In genomic region chr3:32032381-32032780, GRCm38 (mm10) we compare ENCODE assay signal across 17 mouse cellular contexts.
DNase-seq lines count a peak whose midpoint lies in the region; ATAC-seq and TF ChIP-seq lines count a peak whose summit lies in the region.
"Had no signal": no experiment of that assay in that cellular context is flagged by ENCODE, and none has a peak within 500 bp of the region (broad histone marks: within the 10 kb centered on the region; RNA-seq: fewer than 3 reads in every experiment).

No protein-coding gene starts in this region.

- DNase-seq in cerebellum, adult 11-12 months: peak; percentile 20
- no peak for DNase-seq in cerebellum, postnatal 4 days (ENCODE audit: low spot score in 2 of 2)
- peak; percentile 29 for DNase-seq in left cerebral cortex, postnatal 4 days
- no peak for DNase-seq in left cerebral cortex, adult 9 months (ENCODE audit: low spot score in 2 of 2)
- peak; percentile 55 to 65 for DNase-seq in cerebellum, postnatal 10 days
- peak; percentile 33 for DNase-seq in hindbrain, postnatal 0 days (ENCODE audit: low spot score)
- DNase-seq in right cerebral cortex, postnatal 10 days (ENCODE audit: low spot score in 2 of 2): no peak
- DNase-seq in gastrocnemius, adult 8-10 months (ENCODE audit: low spot score in 2 of 2): no peak
- DNase-seq: kidney, adult 11 months; kidney, postnatal 10 days; right cerebral cortex, postnatal 14 days had no signal

- no peak overlapping the region for H3K9ac ChIP-seq in hindbrain, postnatal 0 days (replicated peaks; ENCODE audit: low read length)
- H3K9ac ChIP-seq: embryonic facial prominence, embryonic 12.5 days; heart, embryonic 13.5 days; limb, embryonic 12.5 days; liver, embryonic 14.5 days had no signal

- H3K36me3 ChIP-seq in hindbrain, postnatal 0 days (ENCODE audit: insufficient read depth, low read length): no peaks in the 10 kb centered on the region
- H3K36me3 ChIP-seq: embryonic facial prominence, embryonic 12.5 days; heart, embryonic 13.5 days; limb, embryonic 12.5 days had no signal

- intact Hi-C loops in left cerebral cortex, postnatal 4 days (cut with DNase I): no loop called here

- 0 out of 2 replicates have a peak, but pooled peaks cover 4% of the 10 kb centered on the region for H3K4me1 ChIP-seq in hindbrain, postnatal 0 days (ENCODE audit: insufficient read depth, low read length)
- H3K4me1 ChIP-seq: embryonic facial prominence, embryonic 12.5 days; limb, embryonic 12.5 days had no signal

- H3K4me3 ChIP-seq in hindbrain, postnatal 0 days (ENCODE audit: low read length): no peak overlapping the region
- H3K4me3 ChIP-seq: embryonic facial prominence, embryonic 12.5 days; heart, embryonic 13.5 days; left cerebral cortex, adult 2 months; limb, embryonic 12.5 days had no signal

- no peak overlapping the region for H3K4me2 ChIP-seq in hindbrain, postnatal 0 days (ENCODE audit: low read depth, low read length)
- H3K4me2 ChIP-seq: embryonic facial prominence, embryonic 12.5 days; heart, embryonic 13.5 days; limb, embryonic 12.5 days had no signal

- 41% methylated on average over 9 of the region's 9 CpGs for WGBS in hindbrain, postnatal 0 days

- H3K9me3 ChIP-seq in hindbrain, postnatal 0 days (ENCODE audit: low read length): no peaks in the 10 kb centered on the region
- H3K9me3 ChIP-seq: embryonic facial prominence, embryonic 12.5 days; heart, embryonic 13.5 days; limb, embryonic 12.5 days had no signal

- H3K27ac ChIP-seq in hindbrain, postnatal 0 days: no peak overlapping the region; the same call in 1 of the 2 replicates
- H3K27ac ChIP-seq: embryonic facial prominence, embryonic 12.5 days; heart, embryonic 13.5 days; left cerebral cortex, adult 2 months; limb, embryonic 12.5 days; liver, embryonic 14.5 days had no signal

- no peaks in the 10 kb centered on the region for H3K27me3 ChIP-seq in hindbrain, postnatal 0 days (ENCODE audit: insufficient read depth, low read length)
- H3K27me3 ChIP-seq: embryonic facial prominence, embryonic 12.5 days; heart, embryonic 13.5 days; limb, embryonic 12.5 days had no signal

- no peak for TF ChIP-seq CTCF in hindbrain, postnatal 0 days (IDR thresholded peaks at IDR 0.05; ENCODE audit: low read depth)

- ATAC-seq in hindbrain, postnatal 0 days: peak; percentile 74
- ATAC-seq: lung, postnatal 0 days had no signal

Comparison
In these comparisons a context has a peak if more than half of its experiments do, and no peak if none do; other contexts are left out.
1. DNase-seq: peak in cerebellum, adult 11-12 months (single experiment), left cerebral cortex, postnatal 4 days (single experiment), cerebellum, postnatal 10 days (2 of 2) and hindbrain, postnatal 0 days (single experiment); none in cerebellum, postnatal 4 days (0 of 2), left cerebral cortex, adult 9 months (0 of 2), right cerebral cortex, postnatal 10 days (0 of 2) and gastrocnemius, adult 8-10 months (0 of 2).